ENCODE assay signal across 15 mouse cellular contexts in genomic region chr12:69884053-69884452, GRCm38 (mm10).
"Had no signal": no experiment of that assay in that cellular context is flagged by ENCODE, and none has a peak within 500 bp of the region (broad histone marks: within the 10 kb centered on the region; RNA-seq: fewer than 3 reads in every experiment).

No protein-coding gene starts in this region.

- H3K4me3 ChIP-seq: layer of hippocampus, adult 2 months; limb, embryonic 13.5 days; midbrain, embryonic 10.5 days; neural tube, embryonic 13.5 days; stomach, embryonic 15.5 days had no signal

- H3K27me3 ChIP-seq: limb, embryonic 13.5 days; neural tube, embryonic 13.5 days; stomach, embryonic 15.5 days had no signal

- DNase-seq: left cerebral cortex, postnatal 4 days; lung, embryonic 14.5 days; lung, postnatal 10 days; lung, postnatal 4 days; midbrain, embryonic 14.5 days; retina, postnatal 1 day; thymus, adult 2 months; thymus, postnatal 25 days had no signal

- H3K9ac ChIP-seq: hindbrain, embryonic 14.5 days; limb, embryonic 13.5 days; liver, embryonic 14.5 days; lung, embryonic 14.5 days; neural tube, embryonic 13.5 days; stomach, embryonic 15.5 days had no signal

- H3K4me2 ChIP-seq: hindbrain, embryonic 14.5 days; limb, embryonic 13.5 days; lung, embryonic 14.5 days; neural tube, embryonic 13.5 days; stomach, embryonic 15.5 days had no signal

- H3K36me3 ChIP-seq: neural tube, embryonic 13.5 days; stomach, embryonic 15.5 days had no signal

- H3K27ac ChIP-seq: hindbrain, embryonic 14.5 days; layer of hippocampus, adult 2 months; limb, embryonic 13.5 days; liver, embryonic 14.5 days; midbrain, embryonic 10.5 days; neural tube, embryonic 13.5 days had no signal

- H3K9me3 ChIP-seq: limb, embryonic 13.5 days; midbrain, embryonic 10.5 days; neural tube, embryonic 13.5 days; stomach, embryonic 15.5 days had no signal
